ENCODE assay signal across 16 mouse cellular contexts in genomic region chr6:52434771-52435170, GRCm38 (mm10).
"Had no signal": no experiment of that assay in that cellular context is flagged by ENCODE, and none has a peak within 500 bp of the region (broad histone marks: within the 10 kb centered on the region; RNA-seq: fewer than 3 reads in every experiment).

No protein-coding gene starts in this region.

- ATAC-seq: inflammation-experienced regulatory T-cells, adult 6 months; intestine, postnatal 0 days; liver, embryonic 12.5 days; midbrain, embryonic 16.5 days had no signal

- H3K9ac ChIP-seq: limb, embryonic 15.5 days; liver, embryonic 12.5 days; neural tube, embryonic 13.5 days; stomach, embryonic 15.5 days had no signal

- H3K4me2 ChIP-seq: limb, embryonic 15.5 days; liver, embryonic 12.5 days; midbrain, embryonic 11.5 days; neural tube, embryonic 13.5 days; stomach, embryonic 15.5 days had no signal

- H3K27ac ChIP-seq: kidney, postnatal 0 days; left cerebral cortex, adult 2 months; limb, embryonic 15.5 days; liver, embryonic 12.5 days; macrophage; neural tube, embryonic 13.5 days; stomach, embryonic 15.5 days had no signal

- H3K4me1 ChIP-seq: liver, embryonic 12.5 days; megakaryocyte, embryonic 14.5 days; neural tube, embryonic 13.5 days; stomach, embryonic 15.5 days had no signal

- H3K27me3 ChIP-seq: limb, embryonic 15.5 days; liver, embryonic 12.5 days; neural tube, embryonic 13.5 days; stomach, embryonic 15.5 days had no signal

- DNase-seq: retina, postnatal 1 day; right cerebral cortex, postnatal 4 days; thymus, adult 2 months; thymus, postnatal 25 days had no signal

- H3K4me3 ChIP-seq: left cerebral cortex, adult 2 months; limb, embryonic 15.5 days; liver, embryonic 12.5 days; megakaryocyte, embryonic 14.5 days; neural tube, embryonic 13.5 days; stomach, embryonic 15.5 days had no signal

- H3K9me3 ChIP-seq: limb, embryonic 15.5 days; liver, embryonic 12.5 days; megakaryocyte, embryonic 14.5 days; neural tube, embryonic 13.5 days; stomach, embryonic 15.5 days had no signal

- H3K36me3 ChIP-seq: limb, embryonic 15.5 days; liver, embryonic 12.5 days; neural tube, embryonic 13.5 days; stomach, embryonic 15.5 days had no signal
